Mouse (Mus musculus): ENCODE measurements at regions not wholly inside any gene's neighbourhood (a gene's known extent, or its start where the extent isn't known, plus 50 kb on each side); places are given as distances from the start of the nearest gene placed in this dataset.

- DNase-seq (ENCODE audit: low read depth, low spot score) (no peak), ATAC-seq (no peak)
- H3K27me3 ChIP-seq = peaks cover 1% of the 10 kb centered on the region
- ChIA-PET POLR2A (no interaction called here), CTCF (no interaction called here)
- in situ Hi-C loops (cut with MboI; ENCODE audit: low pct_unique_long_range_greater_than_20kb) = no loop called here
- TF ChIP-seq CTCF (IDR thresholded peaks at IDR 0.05) = no peak
These were observed 71.2 kb upstream of the Ccdc85a start for GRCm38 (mm10) chr11:28655169-28655846.

GRCm38 (mm10) chr11:28649446-28649845 is 65.3 kb upstream of the Ccdc85a start:
- in situ Hi-C loops (cut with MboI; ENCODE audit: low pct_unique_long_range_greater_than_20kb) = no loop called here
- ChIA-PET POLR2A (no interaction called here), CTCF (no interaction called here)
- DNase-seq (ENCODE audit: low read depth, low spot score) (no peak), ATAC-seq (no peak)
- no peak for TF ChIP-seq CTCF (IDR thresholded peaks at IDR 0.05)
- H3K27me3 ChIP-seq = peaks cover 5% of the 10 kb centered on the region

- no peak for DNase-seq (ENCODE audit: low read depth, low spot score)
- peaks cover 5% of the 10 kb centered on the region for H3K27me3 ChIP-seq
- no peak for ATAC-seq
- TF ChIP-seq CTCF (IDR thresholded peaks at IDR 0.05) = no peak
- ChIA-PET POLR2A (no interaction called here), CTCF (interaction anchor here (1.0 kb wide), 1 partner anchor 26 kb away, joined by 3 read pairs; no protein-coding TSS in a partner anchor)
- in situ Hi-C loops (cut with MboI; ENCODE audit: low pct_unique_long_range_greater_than_20kb) = no loop called here
These were observed 64.8 kb upstream of the Ccdc85a start for GRCm38 (mm10) chr11:28648916-28649315.

- ChIA-PET CTCF (no interaction called here), POLR2A (no interaction called here)
- DNase-seq (ENCODE audit: low read depth, low spot score) (no peak), ATAC-seq (no peak)
- peaks cover 7% of the 10 kb centered on the region for H3K27me3 ChIP-seq
- TF ChIP-seq CTCF (IDR thresholded peaks at IDR 0.05) = no peak
- in situ Hi-C loops (cut with MboI; ENCODE audit: low pct_unique_long_range_greater_than_20kb) = no loop called here
These were observed 55.0 kb upstream of the Ccdc85a start for GRCm38 (mm10) chr11:28639081-28639480.

GRCm38 (mm10) chr11:28636752-28637151 is 52.6 kb upstream of the Ccdc85a start:
- ATAC-seq = no peak
- CTCF ChIA-PET = no interaction called here
- no peak for DNase-seq (ENCODE audit: low read depth, low spot score)
- in situ Hi-C loops (cut with MboI; ENCODE audit: low pct_unique_long_range_greater_than_20kb) = no loop called here
- POLR2A ChIA-PET = no interaction called here
- no peak for TF ChIP-seq CTCF (IDR thresholded peaks at IDR 0.05)
- peaks cover 14% of the 10 kb centered on the region for H3K27me3 ChIP-seq

Data from Patski (cell line).